Mouse (Mus musculus) lung, embryonic 14.5 days (tissue): ENCODE data around the gene Dnmbp. TPM values are rescaled to one million over a fixed set of nuclear protein-coding genes. Genes with fewer than 3 reads are reported as not detected.
A peak's percentile ranks its signal among the peaks of the same experiment; 100 is the strongest.

Experiments used
- ATAC-seq: fragments of 200-750 bp; cut with Nextera tagmentation; 2 replicates; pipeline ENCODE4 v1.8.0; 2017; ENCODE audit warnings: mild to moderate bottlenecking, moderate TSS enrichment, moderate library complexity; ENCODE audit not compliant: insufficient read depth
- DNase-seq: peaks from one replicate; pipeline ENCODE4 v3.0.0-alpha.2; 2015
- H3K27ac ChIP-seq: fragments of 300-500 bp; sonication (generic); 2 replicates; pipeline ENCODE4 v1.5.1; 2014; ENCODE audit warnings: low read depth, mild to moderate bottlenecking, moderate library complexity
- H3K27me3 ChIP-seq: fragments of 300-500 bp; sonication (generic); 2 replicates; pipeline ENCODE4 v1.6.1; 2014; ENCODE audit warnings: low read length, control low read depth; ENCODE audit not compliant: insufficient read depth
- H3K36me3 ChIP-seq: fragments of 300-500 bp; sonication (generic); 2 replicates; pipeline ENCODE4 v1.6.1; 2014; ENCODE audit warnings: control low read depth; ENCODE audit not compliant: insufficient read depth
- H3K4me1 ChIP-seq: fragments of 300-500 bp; sonication (generic); 2 replicates; pipeline ENCODE4 v1.6.1; 2014; ENCODE audit warnings: antibody characterized with exemption, control low read depth; ENCODE audit not compliant: insufficient read depth
- H3K4me2 ChIP-seq: fragments of 300-500 bp; sonication (generic); 2 replicates; pipeline ENCODE4 v1.6.1; 2014; ENCODE audit warnings: mild to moderate bottlenecking
- H3K4me3 ChIP-seq: fragments of 300-500 bp; sonication (generic); 2 replicates; pipeline ENCODE4 v1.5.1; 2014; ENCODE audit warnings: low read depth, low read length
- H3K9ac ChIP-seq: fragments of 300-500 bp; sonication (generic); 2 replicates; pipeline ENCODE4 v1.6.1; 2014
- H3K9me3 ChIP-seq: fragments of 300-500 bp; sonication (generic); 2 replicates; pipeline ENCODE4 v1.6.1; 2016; ENCODE audit warnings: low read depth, low read length, control low read depth
- CTCF ChIP-seq: IDR thresholded peaks from 2 replicates; pipeline ENCODE4 v1.5.1; 2016; ENCODE audit warnings: antibody characterized with exemption, low read depth
- WGBS: fragments of 180-500 bp; shearing (Covaris S2); extraction: QIAGEN DNeasy Blood & Tissue Kit; methylation state at CpG from one replicate; pipeline ENCODE4 v1.1.7; 2014; 5-methylcytosine and 5-hydroxymethylcytosine counted together
- polyA plus RNA-seq: library from polyadenylated mRNA; unstranded; fragments of >200 nt; fragmentation: Nextera tagmentation; extraction: Ambion mirVana; gene quantifications from 2 replicates; pipeline ENCODE4 v1.2.1, GENCODE M21; 2014

Dnmbp gene
- polyA plus RNA-seq, 1 experiment from 2014 or later, result 24.2 TPM

- H3K4me1 ChIP-seq, result no peaks in the 10 kb centered on the region
- DNase-seq (no peak), ATAC-seq (no peak)
- H3K27me3 ChIP-seq, result no peaks in the 10 kb centered on the region
- no peak overlapping the region for H3K4me3 ChIP-seq
- no peak overlapping the region for H3K27ac ChIP-seq
- TF ChIP-seq CTCF, result peak; percentile 65
- 77% methylated on average over 7 of the region's 7 CpGs for WGBS
- H3K36me3 ChIP-seq, result peaks cover 91% of the 10 kb centered on the region
- no peak overlapping the region for H3K9ac ChIP-seq
- no peaks in the 10 kb centered on the region for H3K9me3 ChIP-seq
- no peak overlapping the region for H3K4me2 ChIP-seq
Measured at GRCm38 (mm10) chr19:43852837-43853545, 87.0 kb downstream of the Dnmbp start.

- ATAC-seq (no peak), DNase-seq (no peak)
- Histone ChIP-seq H3K4me3 (no peak overlapping the region), H3K36me3 (peaks cover 97% of the 10 kb centered on the region), H3K27me3 (no peaks in the 10 kb centered on the region), H3K4me1 (no peaks in the 10 kb centered on the region), H3K9me3 (no peaks in the 10 kb centered on the region), H3K9ac (no peak overlapping the region), H3K27ac (no peak overlapping the region), H3K4me2 (no peak overlapping the region)
- 83% methylated on average over 21 of the region's 21 CpGs for WGBS
- TF ChIP-seq CTCF, result no peak
Measured at GRCm38 (mm10) chr19:43851996-43852630, 87.9 kb downstream of the Dnmbp start.

DNA sequence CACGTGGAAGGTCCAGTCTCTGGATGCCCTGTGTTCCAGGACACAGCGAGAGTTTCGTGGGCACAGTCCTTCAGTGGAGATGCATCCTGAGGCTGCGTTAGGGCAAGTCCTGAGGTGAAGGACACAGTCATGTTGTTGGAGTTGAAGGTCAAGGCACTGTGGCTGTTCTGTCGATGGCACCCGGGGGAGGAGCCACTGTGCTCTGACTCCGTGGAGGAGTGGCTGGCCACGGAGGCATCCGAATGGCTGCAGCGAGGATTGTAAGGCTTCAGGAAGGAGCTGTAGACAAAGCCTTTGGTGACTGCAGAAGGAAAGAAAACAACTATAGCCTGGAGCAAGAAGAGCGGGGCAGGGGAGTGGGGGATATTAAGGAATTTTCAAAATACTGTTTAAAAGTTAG lies 90.0 kb downstream of the Dnmbp start:
- Histone ChIP-seq H3K36me3 (peaks cover 97% of the 10 kb centered on the region), H3K27me3 (no peaks in the 10 kb centered on the region), H3K4me2 (no peak overlapping the region), H3K9me3 (no peaks in the 10 kb centered on the region), H3K9ac (no peak overlapping the region), H3K4me1 (no peaks in the 10 kb centered on the region), H3K27ac (no peak overlapping the region), H3K4me3 (no peak overlapping the region)
- no peak for TF ChIP-seq CTCF
- DNase-seq, result no peak
- WGBS, result 85% methylated on average over 11 of the region's 11 CpGs
- ATAC-seq, result no peak

DNA sequence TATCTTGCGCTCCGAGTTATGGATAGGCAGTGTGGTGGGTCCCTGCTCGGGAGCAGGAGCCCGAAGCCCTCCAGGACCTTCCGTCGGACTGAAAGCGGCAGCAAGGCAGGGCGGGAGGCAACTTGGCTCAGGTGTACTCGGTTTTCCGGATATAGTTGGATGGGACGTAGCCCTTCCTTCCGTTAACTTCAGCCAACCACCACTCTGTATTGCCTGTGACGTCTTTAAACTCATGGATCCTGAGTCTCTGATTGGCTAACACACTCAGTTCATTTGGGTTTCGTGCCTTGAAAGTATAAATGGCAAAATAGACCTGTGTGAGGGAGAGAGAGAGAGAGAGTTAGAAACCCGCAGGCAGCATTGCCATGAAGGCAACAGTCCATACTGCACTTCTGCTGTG lies 92.0 kb downstream of the Dnmbp start:
- no peak overlapping the region for H3K4me3 ChIP-seq
- no peaks in the 10 kb centered on the region for H3K9me3 ChIP-seq
- no peak for ATAC-seq
- no peak overlapping the region for H3K9ac ChIP-seq
- H3K27ac ChIP-seq, result no peak overlapping the region
- H3K4me1 ChIP-seq, result no peaks in the 10 kb centered on the region
- DNase-seq, result no peak
- H3K36me3 ChIP-seq, result peaks cover 83% of the 10 kb centered on the region
- no peak for TF ChIP-seq CTCF
- no peak overlapping the region for H3K4me2 ChIP-seq
- 92% methylated on average over 15 of the region's 15 CpGs for WGBS
- H3K27me3 ChIP-seq, result no peaks in the 10 kb centered on the region

DNA sequence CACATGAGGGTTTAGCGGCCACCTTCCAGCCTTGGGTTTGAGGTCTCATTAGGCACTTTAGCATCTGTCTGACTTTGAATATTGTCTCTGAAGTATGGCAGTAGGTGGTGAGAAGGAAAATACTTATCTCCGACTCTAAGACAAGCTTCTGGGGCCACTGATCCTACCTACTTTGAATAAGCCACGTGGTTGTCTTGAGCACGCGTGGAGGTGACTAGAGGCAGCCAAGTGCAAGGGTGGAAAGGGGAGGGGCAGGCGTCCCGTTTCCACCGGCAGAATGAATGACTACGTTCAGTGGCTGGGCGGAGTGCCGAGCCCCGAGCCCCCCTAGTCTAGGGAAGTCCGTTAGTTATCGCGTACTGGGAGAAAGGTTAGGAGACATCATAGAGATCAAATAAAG lies 92.9 kb downstream of the Dnmbp start:
- DNase-seq (no peak), ATAC-seq (no peak)
- Histone ChIP-seq H3K9me3 (no peaks in the 10 kb centered on the region), H3K9ac (no peak overlapping the region), H3K4me2 (no peak overlapping the region), H3K27ac (no peak overlapping the region), H3K36me3 (peaks cover 76% of the 10 kb centered on the region), H3K27me3 (no peaks in the 10 kb centered on the region), H3K4me3 (no peak overlapping the region), H3K4me1 (no peaks in the 10 kb centered on the region)
- TF ChIP-seq CTCF, result no peak
- WGBS, result 66% methylated on average over 15 of the region's 15 CpGs

- Histone ChIP-seq H3K27me3 (no peaks in the 10 kb centered on the region), H3K27ac (no peak overlapping the region), H3K36me3 (peaks cover 59% of the 10 kb centered on the region), H3K9ac (no peak overlapping the region), H3K9me3 (no peaks in the 10 kb centered on the region), H3K4me1 (no peaks in the 10 kb centered on the region), H3K4me2 (no peak overlapping the region), H3K4me3 (no peak overlapping the region)
- ATAC-seq (no peak), DNase-seq (peak; percentile 6)
- WGBS, result 39% methylated on average over 7 of the region's 7 CpGs
- TF ChIP-seq CTCF, result no peak
Measured at GRCm38 (mm10) chr19:43845331-43845908, 94.6 kb downstream of the Dnmbp start.

DNA sequence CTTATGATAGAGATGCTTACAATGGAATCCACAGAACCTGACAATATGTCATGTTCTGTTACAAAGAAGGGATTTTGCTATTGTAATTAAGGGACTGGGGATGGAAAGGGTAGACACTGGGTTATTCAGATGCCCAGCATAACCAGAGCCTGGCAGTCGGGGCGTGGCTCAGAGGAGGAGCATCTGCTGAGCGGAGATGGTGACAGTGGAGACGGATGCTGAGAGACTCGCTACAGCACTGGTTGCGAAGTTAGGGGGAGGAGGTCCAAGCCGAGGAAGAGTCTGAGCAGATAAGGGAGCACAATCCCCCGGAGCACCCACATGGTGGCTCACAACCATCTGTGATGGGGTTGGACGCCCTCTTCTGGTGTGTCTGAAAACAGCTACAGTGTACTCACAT lies 96.8 kb downstream of the Dnmbp start:
- H3K4me3 ChIP-seq, result no peak overlapping the region
- no peak for ATAC-seq
- no peaks in the 10 kb centered on the region for H3K4me1 ChIP-seq
- H3K27me3 ChIP-seq, result no peaks in the 10 kb centered on the region
- no peak for DNase-seq
- TF ChIP-seq CTCF, result no peak
- no peaks in the 10 kb centered on the region for H3K9me3 ChIP-seq
- H3K4me2 ChIP-seq, result no peak overlapping the region
- WGBS, result 76% methylated on average over 9 of the region's 9 CpGs
- H3K27ac ChIP-seq, result no peak overlapping the region
- peaks cover 37% of the 10 kb centered on the region for H3K36me3 ChIP-seq
- no peak overlapping the region for H3K9ac ChIP-seq
